Mouse (Mus musculus): ENCODE results near the gene Cox7a1. TPM values are rescaled to one million over a fixed set of nuclear protein-coding genes. Genes with fewer than 3 reads are reported as not detected.

The Cox7a1 gene
- polyA plus RNA-seq, 1 experiment from 2014 or later = 4.5 TPM

GRCm38 (mm10) chr7:30193013-30193412, 9.1 kb downstream of the Cox7a1 start:
- WGBS = 25% methylated on average over 9 of the region's 9 CpGs
- H3K36me3 ChIP-seq (ENCODE audit: insufficient read depth) = peaks cover 46% of the 10 kb centered on the region
- H3K27ac ChIP-seq (ENCODE audit: low read depth) = no peak overlapping the region
- TF ChIP-seq CTCF (IDR thresholded peaks at IDR 0.05; ENCODE audit: low read depth) = no peak
- no peaks in the 10 kb centered on the region for H3K27me3 ChIP-seq (ENCODE audit: insufficient read depth, low read length)
- peak overlapping the region; percentile 75 for H3K9ac ChIP-seq
- H3K4me1 ChIP-seq (ENCODE audit: insufficient read depth) = peaks cover 6% of the 10 kb centered on the region; the same call in 1 of the 2 replicates
- ATAC-seq (ENCODE audit: insufficient read depth) (0 out of 2 replicates have a peak, but pooled peaks have one; percentile 5), DNase-seq (peak; percentile 28)
- H3K4me2 ChIP-seq = peak overlapping the region; percentile 64
- no peaks in the 10 kb centered on the region for H3K9me3 ChIP-seq (ENCODE audit: low read depth, low read length)
- H3K4me3 ChIP-seq (ENCODE audit: low read depth, low read length) = peak overlapping the region; percentile 71

GRCm38 (mm10) chr7:30193581-30194100, 9.7 kb downstream of the Cox7a1 start:
- H3K4me1 ChIP-seq (ENCODE audit: insufficient read depth) = peaks cover 6% of the 10 kb centered on the region; the same call in 1 of the 2 replicates
- ATAC-seq (ENCODE audit: insufficient read depth) (peak; percentile 61), DNase-seq (peak; percentile 83)
- peak overlapping the region; percentile 75 for H3K9ac ChIP-seq
- under 1% methylated on average over 26 of the region's 26 CpGs for WGBS
- H3K9me3 ChIP-seq (ENCODE audit: low read depth, low read length) = no peaks in the 10 kb centered on the region
- peak overlapping the region; percentile 71 for H3K4me3 ChIP-seq (ENCODE audit: low read depth, low read length)
- H3K4me2 ChIP-seq = peak overlapping the region; percentile 64
- H3K36me3 ChIP-seq (ENCODE audit: insufficient read depth) = peaks cover 39% of the 10 kb centered on the region
- H3K27me3 ChIP-seq (ENCODE audit: insufficient read depth, low read length) = no peaks in the 10 kb centered on the region
- H3K27ac ChIP-seq (ENCODE audit: low read depth) = peak overlapping the region; percentile 73
- TF ChIP-seq CTCF (IDR thresholded peaks at IDR 0.05; ENCODE audit: low read depth) = no peak

GRCm38 (mm10) chr7:30194101-30194831, 10.3 kb downstream of the Cox7a1 start:
- Histone ChIP-seq H3K27ac (ENCODE audit: low read depth) (peak overlapping the region; percentile 73), H3K9me3 (ENCODE audit: low read depth, low read length) (no peaks in the 10 kb centered on the region), H3K4me3 (ENCODE audit: low read depth, low read length) (peak overlapping the region; percentile 71), H3K36me3 (ENCODE audit: insufficient read depth) (peaks cover 33% of the 10 kb centered on the region), H3K4me1 (ENCODE audit: insufficient read depth) (peaks cover 6% of the 10 kb centered on the region; the same call in 1 of the 2 replicates), H3K9ac (peak overlapping the region; percentile 75), H3K4me2 (peak overlapping the region; percentile 64), H3K27me3 (ENCODE audit: insufficient read depth, low read length) (no peaks in the 10 kb centered on the region)
- TF ChIP-seq CTCF (IDR thresholded peaks at IDR 0.05; ENCODE audit: low read depth) = no peak
- ATAC-seq (ENCODE audit: insufficient read depth) (peak; percentile 19; the same call in 1 of the 2 replicates), DNase-seq (peak; percentile 67)
- WGBS = under 1% methylated on average over 26 of the region's 26 CpGs

- Histone ChIP-seq H3K4me2 (peak overlapping the region; percentile 64), H3K4me3 (ENCODE audit: low read depth, low read length) (peak overlapping the region; percentile 71), H3K9ac (peak overlapping the region; percentile 75), H3K4me1 (ENCODE audit: insufficient read depth) (peaks cover 6% of the 10 kb centered on the region; the same call in 1 of the 2 replicates), H3K9me3 (ENCODE audit: low read depth, low read length) (no peaks in the 10 kb centered on the region), H3K36me3 (ENCODE audit: insufficient read depth) (peaks cover 28% of the 10 kb centered on the region), H3K27me3 (ENCODE audit: insufficient read depth, low read length) (no peaks in the 10 kb centered on the region), H3K27ac (ENCODE audit: low read depth) (peak overlapping the region; percentile 73)
- ATAC-seq (ENCODE audit: insufficient read depth) (peak; percentile 92), DNase-seq (peak; percentile 98)
- under 1% methylated on average over 28 of the region's 28 CpGs for WGBS
- no peak for TF ChIP-seq CTCF (IDR thresholded peaks at IDR 0.05; ENCODE audit: low read depth)
Observed at GRCm38 (mm10) chr7:30194884-30195283, 10.9 kb downstream of the Cox7a1 start.

- Histone ChIP-seq H3K4me3 (ENCODE audit: low read depth, low read length) (peak overlapping the region; percentile 71), H3K9me3 (ENCODE audit: low read depth, low read length) (no peaks in the 10 kb centered on the region), H3K27ac (ENCODE audit: low read depth) (peak overlapping the region; percentile 73; the same call in 1 of the 2 replicates), H3K4me2 (peak overlapping the region; percentile 64), H3K27me3 (ENCODE audit: insufficient read depth, low read length) (no peaks in the 10 kb centered on the region), H3K9ac (peak overlapping the region; percentile 75; the same call in 1 of the 2 replicates), H3K4me1 (ENCODE audit: insufficient read depth) (peaks cover 6% of the 10 kb centered on the region; the same call in 1 of the 2 replicates), H3K36me3 (ENCODE audit: insufficient read depth) (peaks cover 23% of the 10 kb centered on the region)
- ATAC-seq (ENCODE audit: insufficient read depth) (no peak), DNase-seq (no peak)
- WGBS = 57% methylated on average over 6 of the region's 6 CpGs
- no peak for TF ChIP-seq CTCF (IDR thresholded peaks at IDR 0.05; ENCODE audit: low read depth)
Observed at GRCm38 (mm10) chr7:30195461-30195860, 11.5 kb downstream of the Cox7a1 start.

GRCm38 (mm10) chr7:30196171-30196570, 12.2 kb downstream of the Cox7a1 start:
- H3K4me3 ChIP-seq (ENCODE audit: low read depth, low read length) = no peak overlapping the region
- H3K36me3 ChIP-seq (ENCODE audit: insufficient read depth) = peaks cover 16% of the 10 kb centered on the region
- no peak overlapping the region for H3K9ac ChIP-seq
- H3K4me2 ChIP-seq = no peak overlapping the region
- DNase-seq (no peak), ATAC-seq (ENCODE audit: insufficient read depth) (no peak)
- no peak overlapping the region for H3K27ac ChIP-seq (ENCODE audit: low read depth)
- H3K27me3 ChIP-seq (ENCODE audit: insufficient read depth, low read length) = no peaks in the 10 kb centered on the region
- 52% methylated on average over 6 of the region's 6 CpGs for WGBS
- H3K4me1 ChIP-seq (ENCODE audit: insufficient read depth) = peaks cover 6% of the 10 kb centered on the region; the same call in 1 of the 2 replicates
- no peak for TF ChIP-seq CTCF (IDR thresholded peaks at IDR 0.05; ENCODE audit: low read depth)
- no peaks in the 10 kb centered on the region for H3K9me3 ChIP-seq (ENCODE audit: low read depth, low read length)

GRCm38 (mm10) chr7:30197592-30198129, 13.7 kb downstream of the Cox7a1 start:
- Histone ChIP-seq H3K27ac (ENCODE audit: low read depth) (peak overlapping the region; percentile 9; the same call in 1 of the 2 replicates), H3K9me3 (ENCODE audit: low read depth, low read length) (no peaks in the 10 kb centered on the region), H3K4me2 (no peak overlapping the region), H3K27me3 (ENCODE audit: insufficient read depth, low read length) (no peaks in the 10 kb centered on the region), H3K4me1 (ENCODE audit: insufficient read depth) (peaks cover 6% of the 10 kb centered on the region; the same call in 1 of the 2 replicates), H3K36me3 (ENCODE audit: insufficient read depth) (0 out of 2 replicates have a peak, but pooled peaks cover 1% of the 10 kb centered on the region), H3K4me3 (ENCODE audit: low read depth, low read length) (no peak overlapping the region), H3K9ac (no peak overlapping the region)
- WGBS = 38% methylated on average over 5 of the region's 5 CpGs
- DNase-seq = no peak
- TF ChIP-seq CTCF (IDR thresholded peaks at IDR 0.05; ENCODE audit: low read depth) = no peak
- no peak for ATAC-seq (ENCODE audit: insufficient read depth)
